Mouse (Mus musculus): ENCODE measurements around the gene Nup214.

- TF ChIP-seq CTCF (IDR thresholded peaks at IDR 0.05; ENCODE audit: low read depth) (no peak), EP300 (IDR thresholded peaks at IDR 0.05; ENCODE audit: low read depth) (no peak)
Measured at GRCm38 (mm10) chr2:31972589-31972988, 1.6 kb upstream of the Nup214 start.

Measured in liver, embryonic 14.5 days (tissue).